ENCODE assay signal across 20 mouse cellular contexts in genomic region chr4:28698171-28698570, GRCm38 (mm10).
DNase-seq lines count a peak whose midpoint lies in the region; ATAC-seq and TF ChIP-seq lines count a peak whose summit lies in the region.
"Had no signal": no experiment of that assay in that cellular context is flagged by ENCODE, and none has a peak within 500 bp of the region (broad histone marks: within the 10 kb centered on the region; RNA-seq: fewer than 3 reads in every experiment).

No protein-coding gene starts in this region.

- no peak overlapping the region for H3K27ac ChIP-seq in hindbrain, postnatal 0 days
- H3K27ac ChIP-seq: embryonic facial prominence, embryonic 13.5 days; forebrain, embryonic 12.5 days; heart, embryonic 13.5 days; hindbrain, embryonic 15.5 days had no signal

- H3K9ac ChIP-seq in hindbrain, postnatal 0 days (replicated peaks; ENCODE audit: low read length), result no peak overlapping the region
- H3K9ac ChIP-seq: embryonic facial prominence, embryonic 13.5 days; forebrain, embryonic 12.5 days; forebrain, postnatal 0 days; heart, embryonic 13.5 days; hindbrain, embryonic 15.5 days had no signal

- 94% methylated on average over 1 of the region's 1 CpGs for WGBS in hindbrain, postnatal 0 days

- no peaks in the 10 kb centered on the region for H3K36me3 ChIP-seq in hindbrain, postnatal 0 days (ENCODE audit: insufficient read depth, low read length)
- H3K36me3 ChIP-seq: embryonic facial prominence, embryonic 13.5 days; forebrain, embryonic 12.5 days; heart, embryonic 13.5 days; hindbrain, embryonic 15.5 days had no signal

- H3K4me3 ChIP-seq in hindbrain, postnatal 0 days (ENCODE audit: low read length), result no peak overlapping the region
- H3K4me3 ChIP-seq: embryonic facial prominence, embryonic 13.5 days; forebrain, embryonic 12.5 days; heart, embryonic 13.5 days; hindbrain, embryonic 15.5 days had no signal

- H3K4me1 ChIP-seq in hindbrain, postnatal 0 days (ENCODE audit: insufficient read depth, low read length), result no peaks in the 10 kb centered on the region
- H3K4me1 ChIP-seq: embryonic facial prominence, embryonic 13.5 days; forebrain, embryonic 12.5 days; heart, embryonic 13.5 days; hindbrain, embryonic 15.5 days had no signal

- H3K27me3 ChIP-seq in hindbrain, postnatal 0 days (ENCODE audit: insufficient read depth, low read length), result no peaks in the 10 kb centered on the region
- H3K27me3 ChIP-seq: embryonic facial prominence, embryonic 13.5 days; forebrain, embryonic 12.5 days; heart, embryonic 13.5 days; hindbrain, embryonic 15.5 days had no signal

- no peak for TF ChIP-seq CTCF in hindbrain, postnatal 0 days (IDR thresholded peaks at IDR 0.05; ENCODE audit: low read depth)

- no peak overlapping the region for H3K4me2 ChIP-seq in hindbrain, postnatal 0 days (ENCODE audit: low read depth, low read length)
- H3K4me2 ChIP-seq: embryonic facial prominence, embryonic 13.5 days; forebrain, embryonic 12.5 days; heart, embryonic 13.5 days; hindbrain, embryonic 15.5 days had no signal

- no peaks in the 10 kb centered on the region for H3K9me3 ChIP-seq in hindbrain, postnatal 0 days (ENCODE audit: low read length)
- H3K9me3 ChIP-seq: embryonic facial prominence, embryonic 13.5 days; forebrain, embryonic 12.5 days; heart, embryonic 13.5 days; hindbrain, embryonic 15.5 days had no signal

- ATAC-seq in hindbrain, postnatal 0 days, result no peak
- ATAC-seq: forebrain, postnatal 0 days had no signal

- DNase-seq in frontal cortex, adult 2 months (ENCODE audit: extremely low spot score in 1 of 2, low spot score in 1 of 2), result peak; percentile 23 to 67
- no peak for DNase-seq in frontal cortex, postnatal 14 days (ENCODE audit: low spot score in 2 of 2)
- DNase-seq in layer of hippocampus, adult 9-11 months, result peak; percentile 16
- DNase-seq in layer of hippocampus, adult 11-12 months (ENCODE audit: low spot score), result no peak
- peak; percentile 48 for DNase-seq in right cerebral cortex, adult 18-20 months
- no peak for DNase-seq in right cerebral cortex, postnatal 10 days (ENCODE audit: low spot score in 2 of 2)
- peak; percentile 77 for DNase-seq in telencephalon, adult 2 months (ENCODE audit: low read depth, low spot score)
- DNase-seq in hindbrain, postnatal 0 days (ENCODE audit: low spot score), result no peak
- DNase-seq: adrenal gland, postnatal 10 days; cerebellum, adult 11-12 months; cerebellum, adult 9-10 months; cerebellum, postnatal 25 days; forebrain, postnatal 0 days; gastrocnemius, postnatal 36 days; heart, adult 11 months; heart, postnatal 36 days had no signal

Comparison
In these comparisons a context has a peak if more than half of its experiments do, and no peak if none do; other contexts are left out.
1. DNase-seq: peak in frontal cortex, adult 2 months (2 of 2), layer of hippocampus, adult 9-11 months (single experiment), right cerebral cortex, adult 18-20 months (single experiment) and telencephalon, adult 2 months (single experiment); none in frontal cortex, postnatal 14 days (0 of 2), layer of hippocampus, adult 11-12 months (single experiment), right cerebral cortex, postnatal 10 days (0 of 2) and hindbrain, postnatal 0 days (single experiment).